Mouse (Mus musculus) adrenal gland, adult 8-10 months (tissue): ENCODE results near the gene Lama2. TPM values are rescaled to one million over a fixed set of nuclear protein-coding genes. Genes with fewer than 3 reads are reported as not detected.
"Not testable (repeated sequence)": the region's sequence is repeated elsewhere in the genome, so short reads cannot be mapped to it uniquely, and the experiment has no call there.

Experiments used
- DNase-seq: peaks from one replicate; pipeline ENCODE4 v3.0.0; 2022
- total RNA-seq, 4 experiments: library from RNA; stranded (reverse); gene quantifications; 2 replicates each; pipeline ENCODE4 v1.2.4; 2022

Gene Lama2
- total RNA-seq, 4 experiments from 2014 or later = 29.8 to 42.3 (median 30.6) TPM

DNA sequence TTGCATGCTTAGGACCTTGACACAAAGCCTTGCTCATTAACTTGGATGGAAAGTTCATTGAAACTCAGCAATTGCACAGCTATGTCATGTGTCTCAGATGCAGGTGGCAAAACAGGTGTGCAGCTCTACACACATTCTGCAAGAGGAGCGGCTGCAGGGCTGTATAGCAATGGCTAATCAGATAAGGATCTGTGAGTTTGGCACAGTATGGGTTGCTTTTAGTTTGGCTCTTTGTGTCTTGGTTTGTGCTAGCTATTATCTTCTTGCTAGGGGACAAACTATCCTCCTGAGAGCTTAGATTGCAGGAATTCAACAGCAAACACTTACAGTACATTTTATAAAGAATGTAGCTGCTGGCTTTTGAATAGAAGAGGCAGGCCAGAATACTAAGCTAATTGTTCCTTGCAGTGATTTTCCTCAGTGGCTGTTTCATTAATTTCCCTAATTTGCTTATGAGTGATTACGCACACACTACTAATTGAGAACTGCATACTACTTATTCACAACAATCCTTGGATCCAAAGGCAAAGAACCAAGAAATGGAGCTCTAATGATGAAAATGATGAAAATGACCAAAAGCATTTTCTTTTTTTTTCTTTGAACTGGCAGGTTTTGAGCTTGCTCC is 617.9 kb downstream of the Lama2 start:
- DNase-seq = no peak

DNA sequence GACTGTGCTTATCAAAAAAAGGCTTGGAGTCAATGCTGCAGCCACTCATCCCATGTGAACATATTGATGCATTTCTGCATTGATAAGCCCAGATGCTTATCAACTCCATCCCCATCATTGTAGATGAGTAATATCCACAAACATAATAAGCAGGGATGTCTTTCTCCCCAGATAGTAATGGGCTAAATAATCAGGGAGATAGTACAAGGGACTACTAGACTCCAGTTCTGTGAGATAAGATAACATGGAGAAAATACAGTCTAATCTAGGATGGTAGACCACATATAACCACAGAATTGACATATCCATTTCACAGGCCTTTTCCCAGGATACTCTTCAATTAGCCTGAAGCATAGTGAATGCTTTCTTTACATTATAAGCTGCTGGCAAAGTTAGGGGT is 622.9 kb downstream of the Lama2 start:
- DNase-seq = no peak

DNA sequence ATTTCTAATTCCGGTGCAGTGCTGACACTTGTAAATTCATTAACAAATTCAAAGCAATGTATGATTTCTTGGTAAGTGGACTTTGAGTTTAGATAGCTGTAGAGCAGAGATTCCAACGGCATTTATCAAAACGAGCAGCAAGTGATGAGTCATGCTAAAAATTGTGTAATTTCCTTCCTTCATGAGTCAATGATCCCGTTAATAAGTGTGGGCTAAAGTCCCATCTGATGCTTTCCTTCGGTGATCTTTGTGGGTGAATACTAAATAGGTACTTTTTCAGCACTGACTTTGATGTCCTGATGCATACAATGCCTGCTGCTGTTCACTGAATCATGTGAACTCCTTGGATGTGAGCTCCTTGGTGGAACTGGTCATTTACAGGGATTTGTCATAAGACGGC is 623.6 kb downstream of the Lama2 start:
- DNase-seq = no peak

GRCm38 (mm10) chr10:26995182-26995975 is 624.2 kb downstream of the Lama2 start:
- peak; percentile 17 for DNase-seq

DNA sequence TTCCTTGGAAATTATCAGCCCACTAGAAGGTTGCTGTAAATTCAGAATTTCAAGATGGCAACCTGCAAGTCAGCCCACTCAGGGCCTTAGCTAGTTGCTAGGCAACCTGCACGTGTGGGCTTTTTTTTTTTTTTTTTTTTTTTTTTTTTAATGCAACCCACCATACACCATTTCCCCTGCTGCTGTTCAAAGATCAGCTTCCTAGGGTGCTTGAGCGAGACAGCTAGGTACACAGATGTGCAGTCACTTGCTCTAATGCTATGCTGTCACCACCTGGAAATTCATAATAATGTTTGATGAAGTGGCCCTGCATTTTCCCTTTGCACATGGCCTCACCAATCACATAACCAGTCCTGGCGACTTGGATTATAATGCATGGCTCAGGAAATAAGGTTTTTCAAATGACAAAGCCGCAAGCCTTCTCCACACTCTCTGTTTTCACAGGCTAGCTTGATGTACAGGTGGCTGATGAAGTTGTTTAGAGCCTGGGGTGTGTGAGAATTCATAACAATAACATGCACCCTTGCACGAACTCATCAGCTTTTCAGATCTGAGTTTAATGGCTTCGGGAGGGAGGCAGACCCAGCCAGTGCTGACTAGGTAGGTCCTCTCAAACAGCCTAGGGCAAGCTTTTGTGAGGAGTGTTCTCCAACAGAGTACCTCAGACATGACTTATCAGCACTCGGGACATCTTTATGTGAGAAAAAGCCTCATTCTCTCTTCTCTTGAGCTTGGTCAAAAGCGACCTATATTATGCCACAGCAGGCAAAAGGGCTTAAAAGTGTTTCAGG is 625.4 kb downstream of the Lama2 start:
- DNase-seq = no peak

GRCm38 (mm10) chr10:26985451-26985850 is 634.1 kb downstream of the Lama2 start:
- DNase-seq = no peak

GRCm38 (mm10) chr10:26984082-26984481 is 635.5 kb downstream of the Lama2 start:
- not testable (repeated sequence) for DNase-seq

DNA sequence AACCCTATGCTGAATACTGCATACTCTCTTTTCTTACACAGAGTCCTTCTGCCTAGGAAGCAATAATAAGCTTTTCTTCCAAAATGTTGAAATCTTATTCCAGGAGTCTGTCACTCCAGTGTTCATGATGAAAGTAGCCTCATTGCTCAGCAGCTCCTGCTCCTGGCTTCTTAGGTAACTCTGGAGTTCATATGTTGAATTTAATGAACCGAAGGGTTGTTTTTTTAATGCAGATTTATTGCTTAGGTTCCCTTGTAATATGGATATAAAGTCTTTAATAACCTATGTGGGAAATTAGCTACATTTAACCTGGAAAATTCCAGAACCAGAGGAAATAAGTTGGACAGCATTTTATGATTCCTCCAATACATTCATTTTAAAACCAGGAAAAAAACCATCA is 636.0 kb downstream of the Lama2 start:
- DNase-seq = no peak

- DNase-seq = no peak
Observed at GRCm38 (mm10) chr10:26982621-26983020, 636.9 kb downstream of the Lama2 start.

DNA sequence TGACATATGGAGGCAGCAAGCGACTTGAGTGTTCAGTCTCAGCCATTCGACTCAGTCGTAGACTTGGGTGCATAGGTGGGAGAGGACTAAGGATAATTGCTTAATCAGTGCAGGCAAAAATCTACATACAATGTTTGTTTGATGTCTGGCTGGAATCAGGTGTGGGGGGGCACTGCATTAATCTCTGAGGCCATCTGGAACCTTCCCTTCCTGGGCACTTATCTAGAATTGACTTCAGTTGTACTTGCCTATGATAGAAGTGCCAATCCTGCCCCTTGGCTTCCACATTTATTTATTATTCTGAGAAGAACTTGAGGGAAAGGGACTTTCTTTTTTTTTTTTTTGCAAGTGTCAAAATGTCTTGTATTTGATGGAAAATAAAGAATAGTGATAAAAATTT is 644.2 kb downstream of the Lama2 start:
- DNase-seq = no peak

- no peak for DNase-seq
Observed at GRCm38 (mm10) chr10:26974224-26974623, 645.3 kb downstream of the Lama2 start.

DNA sequence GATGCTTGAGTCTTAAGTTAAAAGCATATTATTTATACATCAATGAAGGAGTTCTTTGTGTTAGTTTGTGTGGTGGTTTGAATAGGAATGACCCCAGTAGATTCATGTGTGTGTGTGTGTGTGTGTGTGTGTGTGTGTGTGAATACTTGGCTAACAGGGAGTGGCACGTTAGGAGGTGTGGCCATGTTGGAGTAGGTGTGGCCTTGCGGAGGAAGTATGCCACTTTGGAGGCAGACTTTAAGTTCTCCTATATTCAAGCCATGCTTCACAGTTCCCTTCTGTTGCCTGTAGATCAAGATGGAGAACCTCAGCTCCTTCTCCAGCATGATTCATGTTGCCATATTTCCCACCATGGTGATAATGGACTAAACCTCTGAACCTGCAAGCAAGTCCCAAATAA is 646.0 kb downstream of the Lama2 start:
- DNase-seq = no peak

DNA sequence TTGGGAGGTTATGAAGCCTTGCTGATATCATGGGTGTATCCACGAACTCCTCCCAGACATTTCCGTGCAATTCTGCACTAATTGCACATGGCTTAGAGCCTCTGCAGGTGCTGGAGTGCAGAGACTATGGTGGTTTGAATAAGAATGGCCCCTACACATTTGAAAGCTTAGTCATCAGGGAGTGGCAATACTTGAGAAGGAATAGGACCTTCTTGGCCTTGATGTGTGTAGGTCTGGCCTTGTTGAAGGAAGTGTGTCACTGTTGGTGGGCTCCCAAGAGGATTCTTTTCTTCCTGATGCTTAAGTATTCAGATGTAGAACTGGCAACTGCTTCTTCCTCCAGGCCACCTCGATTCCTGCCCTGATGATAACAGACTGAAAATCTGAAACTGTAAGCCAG is 661.0 kb downstream of the Lama2 start:
- DNase-seq = no peak

DNA sequence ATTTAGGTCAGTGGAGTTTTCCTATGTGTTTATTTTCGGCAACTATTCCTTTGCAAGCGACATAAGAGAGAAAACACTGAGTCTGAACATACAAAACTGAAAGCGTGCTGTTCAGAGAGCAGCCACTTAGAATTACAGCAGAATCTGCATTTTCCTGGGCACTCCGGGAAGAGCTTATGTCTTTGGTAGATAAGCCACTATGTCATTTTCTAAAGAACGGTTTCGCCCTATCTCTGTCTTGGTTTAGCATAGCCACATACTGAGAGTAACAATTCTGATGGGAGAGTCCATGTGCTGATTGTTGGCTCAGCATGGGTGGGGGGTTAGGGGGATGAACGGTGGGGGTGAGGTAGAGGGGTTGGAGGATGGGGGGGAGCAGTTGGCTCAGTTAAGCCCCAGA is 669.1 kb downstream of the Lama2 start:
- DNase-seq = no peak

DNA sequence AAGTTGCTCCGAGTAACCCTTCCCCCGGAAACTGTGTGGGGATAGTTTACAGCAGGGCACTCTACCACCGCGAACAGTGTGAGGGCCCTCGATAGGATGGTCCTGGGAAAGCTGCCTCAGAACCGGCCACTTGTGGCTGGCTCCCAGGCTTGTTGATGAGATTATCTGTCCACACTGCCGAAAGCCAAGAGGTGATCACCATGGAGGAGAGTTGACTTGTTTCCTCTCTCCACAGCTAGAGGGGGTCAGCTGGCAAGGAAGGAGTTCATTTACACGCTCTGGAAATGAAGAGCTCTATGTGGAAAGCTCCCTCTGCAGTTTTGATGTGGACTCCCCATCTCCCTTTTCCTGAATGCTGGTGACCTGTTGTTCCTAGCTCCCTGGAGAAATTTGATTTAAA is 669.9 kb downstream of the Lama2 start:
- no peak for DNase-seq

GRCm38 (mm10) chr10:26948331-26948730 is 671.2 kb downstream of the Lama2 start:
- DNase-seq = no peak

DNA sequence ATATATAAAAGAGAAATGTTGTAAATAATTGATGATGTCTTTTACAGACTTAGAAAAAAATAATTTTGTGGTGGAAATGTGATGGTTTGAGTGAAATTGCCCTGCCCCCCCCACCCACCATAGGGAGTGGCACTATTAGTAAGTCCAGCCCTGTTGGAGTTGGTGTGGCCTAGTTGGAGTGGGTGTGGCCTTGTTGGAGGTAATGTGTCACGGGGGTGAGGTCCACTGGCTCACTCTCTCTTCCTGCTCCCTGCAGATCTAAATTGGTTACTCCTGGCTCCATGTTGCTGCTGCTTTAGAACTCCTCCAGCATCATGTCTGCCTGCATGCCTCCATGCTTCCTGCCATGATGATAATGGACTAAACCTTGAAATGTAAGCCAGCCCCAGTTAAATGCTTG is 680.0 kb downstream of the Lama2 start:
- no peak for DNase-seq

DNA sequence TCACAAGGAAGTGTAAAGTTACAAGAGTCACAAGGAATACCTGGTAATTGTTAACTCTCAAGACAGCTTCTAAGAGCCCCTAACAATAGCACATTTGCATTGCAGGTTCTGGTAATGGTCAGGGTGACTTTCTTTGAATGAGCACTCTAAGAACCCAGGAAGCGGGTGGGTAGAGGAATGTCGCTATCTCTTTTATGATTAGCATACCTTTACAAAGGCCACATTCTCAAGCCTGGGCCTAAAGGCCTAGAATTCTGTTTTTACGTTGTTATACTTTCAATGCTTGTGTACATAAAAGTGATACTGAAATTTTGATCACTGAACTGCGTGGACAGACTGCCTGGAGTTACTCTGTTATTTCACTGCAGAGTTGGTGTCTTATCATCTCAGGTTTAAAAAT is 681.1 kb downstream of the Lama2 start:
- not testable (repeated sequence) for DNase-seq

DNA sequence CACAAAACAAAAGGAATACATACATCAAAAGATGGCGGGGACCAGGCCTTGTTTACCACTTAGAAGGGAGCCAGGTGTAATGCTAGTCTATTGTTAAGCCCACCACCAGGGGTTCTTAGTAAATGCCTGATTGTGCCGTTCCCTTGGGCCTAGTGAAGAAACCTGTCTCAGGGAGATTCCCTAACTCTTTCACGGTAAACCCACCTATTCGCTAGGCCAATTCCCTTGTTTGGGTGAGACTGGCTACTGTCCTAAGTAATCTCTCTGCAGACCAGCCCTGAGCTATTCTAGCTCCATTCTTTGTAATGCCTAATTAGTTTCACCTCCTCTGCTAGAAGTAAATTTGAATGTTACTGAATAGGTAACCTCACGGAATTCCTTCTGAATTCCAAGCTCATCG is 683.5 kb downstream of the Lama2 start:
- DNase-seq = not testable (repeated sequence)
